Mouse (Mus musculus): ENCODE data around the gene Olfr697.
"Not testable (repeated sequence)": the region's sequence is repeated elsewhere in the genome, so short reads cannot be mapped to it uniquely, and the experiment has no call there.

Gene Olfr697

DNA sequence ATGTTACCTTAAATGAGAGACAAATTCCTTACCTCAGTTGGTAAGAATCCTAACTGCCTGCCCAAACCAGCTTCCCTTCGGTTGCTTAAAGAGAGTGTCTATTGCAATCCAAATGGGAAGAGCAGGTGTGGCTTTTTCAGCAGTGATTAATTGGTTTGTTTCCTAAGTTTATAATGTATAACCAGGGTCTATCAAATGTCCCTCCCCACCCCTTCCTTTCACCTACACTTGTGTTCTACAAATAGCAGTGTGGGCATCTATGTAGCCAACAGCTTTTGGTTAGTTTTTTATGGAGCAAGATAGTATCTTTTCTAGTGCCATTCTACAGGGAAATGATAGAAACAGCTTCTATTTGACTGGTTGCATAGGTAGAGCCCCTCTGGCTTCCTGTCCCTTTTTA lies at the start of gene Olfr697:
TSS of gene Olfr697 (minus strand) at position 101 of the 400 bp plus-strand sequence.
- DNase-seq (ENCODE audit: extremely low read depth, low read depth, low spot score): no peak

DNA sequence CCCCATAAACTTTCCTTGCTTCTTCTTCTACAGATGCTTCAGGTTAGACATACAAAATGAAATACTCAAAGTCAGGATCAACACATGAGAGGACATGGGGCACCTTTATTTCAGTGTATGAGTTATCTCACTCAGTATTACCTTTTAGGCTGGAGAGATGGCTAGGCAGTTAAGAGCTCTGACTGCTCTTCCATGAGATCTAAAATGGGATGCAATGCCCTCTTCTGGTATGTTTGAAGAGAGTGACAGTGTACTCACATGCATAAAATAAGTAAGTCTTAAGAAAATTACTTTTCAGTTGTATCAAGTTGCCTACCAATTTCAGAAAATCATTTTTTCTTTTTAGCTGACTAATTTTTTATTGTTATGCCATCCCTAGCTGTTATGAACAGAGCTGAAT lies 46.1 kb upstream of the Olfr697 start:
- no peak for DNase-seq (ENCODE audit: extremely low read depth, low read depth, low spot score)

DNA sequence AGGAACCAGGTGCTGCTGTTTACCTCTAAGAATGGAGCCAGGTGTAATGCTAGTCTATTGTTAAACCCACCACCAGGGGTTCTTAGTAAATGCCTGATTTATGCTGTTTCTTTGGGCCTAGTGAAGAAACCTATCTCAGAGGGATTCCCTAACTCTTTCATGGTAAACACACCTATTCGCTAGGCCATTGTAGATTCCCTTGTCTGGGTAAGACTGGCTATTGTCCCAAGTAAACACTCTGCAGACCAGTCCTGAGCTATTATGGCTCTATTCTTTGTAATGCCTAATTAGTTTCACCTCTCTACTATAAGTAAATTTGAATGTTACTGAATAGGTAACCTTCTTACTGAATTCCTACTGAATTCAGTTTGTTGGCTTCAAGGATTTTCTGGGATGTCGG lies 18.8 kb upstream of the Olfr697 start:
- not testable (repeated sequence) for DNase-seq (ENCODE audit: extremely low read depth, low read depth, low spot score)

DNA sequence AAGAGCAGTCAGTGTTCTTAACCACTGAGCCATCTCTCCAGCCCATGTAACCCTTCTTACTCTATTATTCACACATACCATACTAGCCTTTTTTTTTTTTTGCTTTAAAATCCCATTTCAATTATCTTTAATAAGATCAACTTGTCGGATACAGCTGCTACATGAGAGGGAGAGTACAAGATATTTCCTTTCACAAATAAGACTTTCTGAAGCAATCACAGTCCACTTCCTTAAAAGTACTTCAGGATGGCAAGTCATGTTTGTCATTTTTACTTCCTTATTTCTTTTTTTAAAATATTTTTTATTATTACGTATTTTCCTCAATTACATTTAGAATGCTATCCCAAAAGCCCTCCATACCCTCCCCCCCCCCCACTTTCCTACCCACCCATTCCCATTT lies 16.6 kb upstream of the Olfr697 start:
- no peak for DNase-seq (ENCODE audit: extremely low read depth, low read depth, low spot score)

DNA sequence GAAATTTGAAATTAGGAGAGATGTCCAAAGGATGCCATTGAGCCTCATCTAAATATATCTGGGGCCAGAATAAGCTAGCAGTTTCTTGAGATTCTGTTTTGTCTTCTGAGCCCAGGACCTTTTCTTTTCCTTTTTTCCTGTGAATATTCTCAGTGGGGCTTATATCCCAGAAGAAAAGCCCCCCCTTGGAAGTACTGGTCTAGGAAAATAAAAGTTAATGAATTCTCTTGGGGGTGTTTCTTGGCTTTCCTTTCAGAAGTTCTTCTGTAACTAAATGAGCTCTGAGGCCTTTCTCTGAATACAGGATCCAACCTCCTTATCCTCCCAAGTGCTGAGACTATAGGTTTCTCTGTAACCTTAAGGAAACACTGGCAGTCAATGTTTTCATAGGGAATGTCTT lies 13.1 kb upstream of the Olfr697 start, which contains the start of gene Olfr698:
TSS of gene Olfr698 (minus strand) at position 101 of the 400 bp plus-strand sequence.
- no peak for DNase-seq (ENCODE audit: extremely low read depth, low read depth, low spot score)

DNA sequence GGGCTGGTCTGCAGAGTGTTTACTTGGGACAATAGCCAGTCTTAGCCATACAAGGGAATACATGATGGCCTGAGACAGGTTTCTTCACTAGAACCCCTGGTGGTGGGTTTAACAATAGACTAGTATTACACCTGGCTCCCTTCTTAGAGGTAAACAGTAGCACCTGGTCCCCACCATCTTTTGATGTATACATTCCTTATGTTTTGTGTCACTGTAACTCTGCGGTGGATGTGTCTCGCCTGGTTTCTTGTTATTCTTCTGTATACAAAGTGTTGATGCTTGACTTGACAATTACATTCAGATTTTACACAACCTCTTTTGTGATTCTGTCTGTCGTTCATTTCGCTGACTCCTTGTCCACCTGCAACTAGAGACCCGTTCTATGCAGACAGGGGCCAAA lies 3.6 kb upstream of the Olfr697 start:
- DNase-seq (ENCODE audit: extremely low read depth, low read depth, low spot score): no peak

DNA sequence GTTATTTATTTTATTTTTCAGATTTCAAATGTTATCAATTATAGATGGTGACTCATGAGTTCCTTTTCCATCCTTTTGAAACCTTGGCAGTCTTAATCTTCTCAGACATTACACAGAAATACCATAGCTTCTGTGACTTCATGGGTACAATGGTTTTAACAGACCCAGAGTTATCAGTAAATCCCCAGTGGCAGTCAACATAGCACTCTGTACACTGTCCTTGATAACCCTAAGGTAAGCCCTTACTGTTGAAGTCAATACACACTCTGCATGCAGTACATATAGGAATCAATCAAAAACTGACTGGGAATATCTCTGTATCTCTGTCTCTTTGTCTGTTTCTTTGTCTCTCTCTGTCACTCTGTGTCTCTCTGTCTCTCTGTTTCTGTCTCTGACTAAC lies 5.2 kb downstream of the Olfr697 start:
- no peak for DNase-seq (ENCODE audit: extremely low read depth, low read depth, low spot score)

DNA sequence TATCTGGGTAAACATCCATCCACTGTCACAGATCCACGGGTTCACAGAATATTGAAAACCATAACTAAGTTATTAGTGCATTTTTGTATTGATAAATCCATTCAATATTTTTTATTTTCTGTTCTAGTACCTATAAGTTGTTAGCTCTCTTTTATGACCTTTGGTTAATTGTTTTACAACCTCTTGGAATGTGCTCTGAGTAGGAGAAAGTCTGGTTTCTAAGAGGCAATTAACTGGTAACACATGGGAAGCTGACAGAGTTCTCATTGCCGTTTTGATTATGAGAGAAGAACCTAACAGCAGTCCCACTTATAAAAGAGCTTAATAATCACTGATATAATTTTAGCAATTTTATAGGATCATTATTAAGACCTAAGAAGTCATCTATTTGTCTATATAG lies 8.5 kb downstream of the Olfr697 start:
- no peak for DNase-seq (ENCODE audit: extremely low read depth, low read depth, low spot score)

DNA sequence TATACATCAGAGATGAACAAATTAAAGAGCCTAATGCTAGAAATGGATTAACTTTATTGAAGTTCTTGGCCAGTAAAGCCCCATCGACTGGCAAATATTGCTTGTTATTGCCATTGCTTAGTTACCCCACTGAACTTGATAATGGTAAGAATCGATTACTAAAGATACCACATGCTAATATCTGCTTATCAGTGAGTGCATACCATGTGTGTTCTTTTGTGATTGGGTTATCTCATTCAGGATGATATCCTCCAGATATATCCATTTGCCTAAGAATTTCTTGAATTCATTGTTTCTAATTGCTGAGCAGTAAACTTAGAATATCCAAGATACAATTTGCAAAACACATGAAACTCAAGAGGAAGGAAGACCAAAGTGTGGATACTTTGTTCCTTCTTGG lies 16.6 kb downstream of the Olfr697 start:
- not testable (repeated sequence) for DNase-seq (ENCODE audit: extremely low read depth, low read depth, low spot score)

DNA sequence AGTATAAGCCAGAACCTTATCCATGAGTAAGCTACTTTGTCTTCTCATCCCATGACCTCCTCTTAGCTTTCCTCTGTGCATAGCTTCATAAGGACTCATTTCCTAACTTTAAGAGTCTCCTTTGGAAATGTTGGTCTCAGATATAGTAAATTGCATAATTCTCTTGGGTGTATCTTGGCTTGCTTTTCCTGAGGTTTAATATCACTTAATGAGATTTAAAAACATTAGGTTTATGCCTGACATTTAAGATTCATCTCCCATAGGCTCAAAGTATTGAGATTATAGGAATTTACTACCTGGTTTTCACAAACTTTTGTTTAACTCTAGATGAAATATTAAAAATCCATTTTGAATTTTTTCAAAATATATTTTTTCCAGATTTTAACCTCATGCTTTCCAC lies 25.9 kb downstream of the Olfr697 start, which contains the start of gene Olfr695:
TSS of gene Olfr695 (minus strand) at position 101 of the 400 bp plus-strand sequence.
- no peak for DNase-seq (ENCODE audit: extremely low read depth, low read depth, low spot score)

DNA sequence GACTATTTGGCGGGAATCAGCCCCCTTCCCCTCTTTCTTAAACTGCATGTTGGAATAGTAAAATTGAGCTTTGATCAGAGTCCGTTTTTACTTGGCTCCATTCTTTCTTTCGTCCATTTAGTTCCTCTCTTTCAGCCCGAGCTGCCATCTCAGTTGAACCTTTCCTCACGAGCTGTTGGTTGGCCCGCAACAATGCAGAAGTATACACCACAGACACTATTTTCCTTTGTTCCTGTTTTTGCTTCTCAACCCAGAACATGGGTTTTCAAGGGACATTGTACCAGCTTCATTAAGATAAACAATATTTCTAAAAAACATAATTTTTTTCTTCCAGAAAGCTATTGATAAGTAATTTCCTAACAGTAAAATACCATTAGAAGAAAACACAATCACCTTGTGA lies 30.8 kb downstream of the Olfr697 start:
- DNase-seq (ENCODE audit: extremely low read depth, low read depth, low spot score): no peak

DNA sequence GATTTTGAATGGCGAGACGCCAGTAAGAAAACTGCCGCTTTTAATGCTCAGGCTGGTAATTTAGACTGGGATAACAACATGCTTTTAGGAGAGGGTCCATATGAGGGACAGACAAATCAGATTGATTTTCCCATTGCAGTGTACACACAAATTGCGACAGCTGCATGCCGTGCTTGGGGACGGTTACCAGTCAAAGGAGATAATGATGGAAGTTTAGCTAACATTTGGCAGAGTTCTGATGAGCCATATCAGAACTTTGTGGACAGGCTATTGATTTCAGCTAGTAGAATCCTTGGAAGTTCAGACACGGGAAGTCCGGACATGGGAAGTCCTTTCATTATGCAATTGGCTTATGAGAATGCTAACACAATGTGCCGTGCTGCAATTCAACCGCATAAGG lies 34.5 kb downstream of the Olfr697 start:
- DNase-seq (ENCODE audit: extremely low read depth, low read depth, low spot score): not testable (repeated sequence)

DNA sequence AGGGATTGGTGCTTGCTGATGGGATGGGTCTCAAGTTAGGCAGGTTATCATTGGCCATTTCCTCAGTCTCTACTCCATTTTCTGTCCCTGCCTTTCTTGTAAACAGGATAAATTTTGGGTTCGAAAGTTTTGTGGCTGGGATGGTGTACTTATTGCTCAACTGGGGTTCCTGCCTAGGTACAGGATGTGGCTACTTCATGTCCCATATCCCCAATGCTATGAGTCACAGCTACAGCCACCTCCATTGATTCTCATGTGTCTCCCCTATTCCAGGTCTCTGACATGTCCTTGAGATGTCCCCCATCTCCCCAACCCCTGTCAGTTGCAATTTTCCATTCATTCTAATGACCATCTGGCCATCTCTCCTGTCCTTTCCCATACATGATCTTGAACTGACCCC lies 45.4 kb downstream of the Olfr697 start:
- no peak for DNase-seq (ENCODE audit: extremely low read depth, low read depth, low spot score)

DNA sequence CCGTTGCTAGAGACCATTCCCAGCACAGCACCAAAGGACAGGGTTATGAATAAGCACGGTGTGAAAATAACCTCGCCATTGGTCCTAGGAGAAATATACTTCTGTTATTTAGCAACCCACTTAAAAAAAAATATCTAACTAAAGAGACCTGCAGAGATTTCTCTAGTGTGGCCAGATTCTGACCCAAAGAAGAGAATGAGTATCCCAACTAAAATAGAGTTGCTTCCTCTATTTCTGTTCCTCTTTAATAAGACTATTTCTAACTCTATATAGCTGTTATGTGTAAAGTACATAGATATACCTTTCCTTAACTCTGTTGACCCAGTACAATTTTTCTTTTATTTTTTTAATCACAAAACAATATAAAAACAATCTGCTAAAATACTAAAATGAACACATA lies 49.3 kb downstream of the Olfr697 start:
- no peak for DNase-seq (ENCODE audit: extremely low read depth, low read depth, low spot score)

DNA sequence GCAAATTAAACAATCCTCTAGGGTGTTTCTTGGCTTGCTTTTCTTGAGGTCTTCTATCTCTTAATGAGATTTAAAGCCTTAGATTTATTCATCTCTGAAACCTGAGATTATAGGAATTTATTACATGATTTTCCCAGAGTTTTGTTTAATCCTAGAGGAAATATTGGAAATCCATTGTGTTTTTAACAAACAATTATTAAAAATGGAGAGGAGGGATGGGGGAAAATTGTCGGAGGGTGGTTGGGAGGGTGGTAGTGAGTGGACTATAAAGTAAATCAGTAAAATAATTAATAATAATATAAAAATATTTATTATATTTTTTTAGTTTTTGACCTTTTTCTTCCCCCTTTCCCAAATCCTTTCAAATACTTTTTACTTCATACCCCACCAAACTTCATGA lies 50.5 kb downstream of the Olfr697 start, which contains the start of gene Olfr694:
TSS of gene Olfr694 (minus strand) at position 101 of the 400 bp plus-strand sequence.
- DNase-seq (ENCODE audit: extremely low read depth, low read depth, low spot score): no peak

Measured in fat pad, adult 2 months (tissue).